ENCODE assay signal across 8 mouse cellular contexts in genomic region chr4:48045281-48045720, GRCm38 (mm10). TPM values are rescaled to one million over a fixed set of nuclear protein-coding genes. Genes with fewer than 3 reads are reported as not detected.
DNase-seq lines count a peak whose midpoint lies in the region; ATAC-seq lines count a peak whose summit lies in the region.

No protein-coding gene starts in this region.

- under 1% methylated on average over 42 of the region's 42 CpGs for WGBS in heart, embryonic 16.5 days
- under 1% methylated on average over 42 of the region's 42 CpGs for WGBS in limb, embryonic 15.5 days
- 1% methylated on average over 42 of the region's 42 CpGs for WGBS in stomach, embryonic 14.5 days

- peak; percentile 12; the same call in 1 of the 2 replicates for ATAC-seq in cerebellum, adult (ENCODE audit: insufficient number of reproducible peaks, low FRiP score, low TSS enrichment)
- ATAC-seq in heart, embryonic 16.5 days (replicated peaks; ENCODE audit: extremely low read depth, insufficient read depth, low FRiP score) = no peak
- ATAC-seq in limb, embryonic 15.5 days (ENCODE audit: insufficient number of reproducible peaks, low FRiP score, low TSS enrichment, low read depth) = no peak
- ATAC-seq in stomach, embryonic 14.5 days (ENCODE audit: insufficient number of reproducible peaks, insufficient read depth, low FRiP score, low read depth) = no peak

- peak overlapping the region; percentile 100 for H3K4me2 ChIP-seq in heart, embryonic 16.5 days (ENCODE audit: low read depth, low read length)
- H3K4me2 ChIP-seq in limb, embryonic 15.5 days = peak overlapping the region; percentile 100
- H3K4me2 ChIP-seq in stomach, embryonic 14.5 days (replicated peaks; ENCODE audit: low read depth, low read length) = peak overlapping the region; percentile 83

- no peak for DNase-seq in cerebellum, adult 9-11 months
- peak; percentile 20 for DNase-seq in urinary bladder, postnatal 25 days (ENCODE audit: low spot score)
- no peak for DNase-seq in urinary bladder, postnatal 4 days (ENCODE audit: low spot score in 2 of 2)
- no peak for DNase-seq in ovary, postnatal 10 days (ENCODE audit: low spot score)

- H3K36me3 ChIP-seq in heart, embryonic 16.5 days (ENCODE audit: control insufficient read depth, insufficient read depth) = no peaks in the 10 kb centered on the region
- H3K36me3 ChIP-seq in limb, embryonic 15.5 days = no peaks in the 10 kb centered on the region
- H3K36me3 ChIP-seq in stomach, embryonic 14.5 days (ENCODE audit: control insufficient read depth, insufficient read depth, low read length) = no peaks in the 10 kb centered on the region

- peak overlapping the region; percentile 81 for H3K4me3 ChIP-seq in heart, embryonic 16.5 days (ENCODE audit: low read length)
- peak overlapping the region; percentile 73 for H3K4me3 ChIP-seq in limb, embryonic 15.5 days
- H3K4me3 ChIP-seq in stomach, embryonic 14.5 days (ENCODE audit: low read depth, low read length) = peak overlapping the region; percentile 65

- no peaks in the 10 kb centered on the region for H3K9me3 ChIP-seq in heart, embryonic 16.5 days (replicated peaks; ENCODE audit: control insufficient read depth, low read length)
- no peaks in the 10 kb centered on the region for H3K9me3 ChIP-seq in limb, embryonic 15.5 days
- H3K9me3 ChIP-seq in stomach, embryonic 14.5 days (ENCODE audit: control insufficient read depth, low read depth, low read length) = no peaks in the 10 kb centered on the region

- peaks cover 22% of the 10 kb centered on the region for H3K27me3 ChIP-seq in heart, embryonic 16.5 days (ENCODE audit: control insufficient read depth, insufficient read depth, low read length)
- H3K27me3 ChIP-seq in limb, embryonic 15.5 days = peaks cover 51% of the 10 kb centered on the region
- H3K27me3 ChIP-seq in stomach, embryonic 14.5 days (ENCODE audit: control insufficient read depth, insufficient read depth, low read length) = peaks cover 25% of the 10 kb centered on the region

- peaks cover 32% of the 10 kb centered on the region for H3K4me1 ChIP-seq in heart, embryonic 16.5 days (ENCODE audit: control insufficient read depth, insufficient read depth, low read length)
- H3K4me1 ChIP-seq in limb, embryonic 15.5 days = peaks cover 53% of the 10 kb centered on the region
- peaks cover 23% of the 10 kb centered on the region for H3K4me1 ChIP-seq in stomach, embryonic 14.5 days (ENCODE audit: control insufficient read depth, insufficient read depth, low read length)

- peak overlapping the region; percentile 100 for H3K27ac ChIP-seq in heart, embryonic 16.5 days (ENCODE audit: low read length)
- peak overlapping the region; percentile 99 for H3K27ac ChIP-seq in limb, embryonic 15.5 days
- H3K27ac ChIP-seq in stomach, embryonic 14.5 days (ENCODE audit: low read length) = no peak overlapping the region

- peak overlapping the region; percentile 77 for H3K9ac ChIP-seq in heart, embryonic 16.5 days (ENCODE audit: low read length)
- peak overlapping the region; percentile 44 for H3K9ac ChIP-seq in limb, embryonic 15.5 days
- H3K9ac ChIP-seq in stomach, embryonic 14.5 days (replicated peaks; ENCODE audit: low read depth, low read length) = no peak overlapping the region

RNA-seq across cellular contexts. Expression of gene Nr4a3, which starts 0.3 kb away (rescaled TPM):
- polyA plus RNA-seq in heart, embryonic 16.5 days (2015; fragmentation: Nextera tagmentation; extraction: Ambion mirVana) = 0.13 and 0.24 TPM in 2 replicates
- polyA plus RNA-seq in limb, embryonic 15.5 days (2015; fragmentation: Nextera tagmentation; extraction: Ambion mirVana) = 0.09 and 0.38 TPM in 2 replicates
- polyA plus RNA-seq in stomach, embryonic 14.5 days (2014; fragmentation: Nextera tagmentation; extraction: Ambion mirVana) = 0.10 and 0.20 TPM in 2 replicates
